Mouse (Mus musculus) stomach, postnatal 0 days (tissue): ENCODE measurements at regions not wholly inside any gene's neighbourhood (a gene's known extent, or its start where the extent isn't known, plus 50 kb on each side); places are given as distances from the start of the nearest gene placed in this dataset.
"Not testable (repeated sequence)": the region's sequence is repeated elsewhere in the genome, so short reads cannot be mapped to it uniquely, and the experiment has no call there.

Source experiments
- ATAC-seq: fragments of 200-750 bp; cut with Nextera tagmentation; 2 replicates; pipeline ENCODE4 v1.8.0; 2017; ENCODE audit not compliant: low FRiP score, low TSS enrichment
- DNase-seq: peaks from one replicate; pipeline ENCODE4 v3.0.0-alpha.2; 2016; ENCODE audit warnings: low spot score
- H3K27ac ChIP-seq: fragments of 300-500 bp; sonication (generic); replicated peaks from 2 replicates; pipeline ENCODE4 v1.5.1; 2014; ENCODE audit warnings: mild to moderate bottlenecking, control low read depth
- H3K27me3 ChIP-seq: fragments of 300-500 bp; sonication (generic); 2 replicates; pipeline ENCODE4 v1.6.1; 2014; ENCODE audit warnings: low read length; ENCODE audit not compliant: control insufficient read depth, insufficient read depth
- H3K36me3 ChIP-seq: fragments of 300-500 bp; sonication (generic); 2 replicates; pipeline ENCODE4 v1.6.1; 2014; ENCODE audit warnings: low read length, mixed read lengths; ENCODE audit not compliant: control insufficient read depth, insufficient read depth
- H3K4me1 ChIP-seq: fragments of 300-500 bp; sonication (generic); replicated peaks from 2 replicates; pipeline ENCODE4 v1.6.1; 2014; ENCODE audit warnings: antibody characterized with exemption; ENCODE audit not compliant: control insufficient read depth, insufficient read depth
- H3K4me2 ChIP-seq: fragments of 300-500 bp; sonication (generic); replicated peaks from 2 replicates; pipeline ENCODE4 v1.6.1; 2014; ENCODE audit warnings: low read depth, mild to moderate bottlenecking, control low read depth, moderate library complexity
- H3K4me3 ChIP-seq: fragments of 300-500 bp; sonication (generic); 2 replicates; pipeline ENCODE4 v1.5.1; 2014; ENCODE audit warnings: low read depth, low read length, control low read depth
- H3K9ac ChIP-seq: fragments of 300-500 bp; sonication (generic); 2 replicates; pipeline ENCODE4 v1.6.1; 2014; ENCODE audit warnings: mild to moderate bottlenecking, low read length, control low read depth, mixed read lengths
- H3K9me3 ChIP-seq: fragments of 300-500 bp; sonication (generic); 2 replicates; pipeline ENCODE4 v1.6.1; 2016; ENCODE audit warnings: low read length; ENCODE audit not compliant: control insufficient read depth
- CTCF ChIP-seq: IDR thresholded peaks from 2 replicates; pipeline ENCODE4 v1.5.1; 2016; ENCODE audit warnings: antibody characterized with exemption, low read depth, mild to moderate bottlenecking, moderate library complexity
- EP300 ChIP-seq: optimal IDR thresholded peaks from 2 replicates; pipeline ENCODE3; 2016; ENCODE audit warnings: antibody characterized with exemption
- WGBS: fragments of 180-500 bp; shearing (Covaris S2); extraction: QIAGEN DNeasy Blood & Tissue Kit; methylation state at CpG from one replicate; pipeline ENCODE4 v1.1.7; 2014; 5-methylcytosine and 5-hydroxymethylcytosine counted together

GRCm38 (mm10) chr17:61217198-61217722 is 1663.9 kb downstream of the Efna5 start:
- Histone ChIP-seq H3K4me2 (no peak overlapping the region), H3K27ac (no peak overlapping the region), H3K9ac (no peak overlapping the region), H3K27me3 (no peaks in the 10 kb centered on the region), H3K4me1 (no peaks in the 10 kb centered on the region), H3K36me3 (no peaks in the 10 kb centered on the region), H3K9me3 (no peaks in the 10 kb centered on the region), H3K4me3 (no peak overlapping the region)
- 45% methylated on average over 7 of the region's 7 CpGs for WGBS
- TF ChIP-seq EP300 (no peak), CTCF (no peak)
- ATAC-seq (no peak), DNase-seq (no peak)

- TF ChIP-seq CTCF (no peak), EP300 (no peak)
- Histone ChIP-seq H3K27me3 (no peaks in the 10 kb centered on the region), H3K36me3 (no peaks in the 10 kb centered on the region), H3K4me2 (no peak overlapping the region), H3K9me3 (no peaks in the 10 kb centered on the region), H3K27ac (no peak overlapping the region), H3K4me3 (no peak overlapping the region), H3K9ac (no peak overlapping the region), H3K4me1 (no peaks in the 10 kb centered on the region)
- no peak for ATAC-seq
- WGBS, result 85% methylated on average over 3 of the region's 3 CpGs
- no peak for DNase-seq
Observed at GRCm38 (mm10) chr17:61204316-61204715, 1676.8 kb downstream of the Efna5 start.

- H3K4me1 ChIP-seq, H3K27me3 ChIP-seq, H3K9me3 ChIP-seq, H3K36me3 ChIP-seq, H3K9ac ChIP-seq, DNase-seq, H3K4me3 ChIP-seq, H3K4me2 ChIP-seq, H3K27ac ChIP-seq, ATAC-seq: not testable (repeated sequence)
- WGBS, result 84% methylated on average over 3 of the region's 3 CpGs
Observed at GRCm38 (mm10) chr17:61187880-61188279, 1693.2 kb downstream of the Efna5 start.

GRCm38 (mm10) chr17:61176586-61176985 is 1704.5 kb downstream of the Efna5 start:
- TF ChIP-seq CTCF (no peak), EP300 (no peak)
- no peaks in the 10 kb centered on the region for H3K9me3 ChIP-seq
- H3K4me2 ChIP-seq, result no peak overlapping the region
- H3K4me1 ChIP-seq, result no peaks in the 10 kb centered on the region
- no peaks in the 10 kb centered on the region for H3K36me3 ChIP-seq
- ATAC-seq (no peak), DNase-seq (no peak)
- 88% methylated on average over 1 of the region's 1 CpGs for WGBS
- no peak overlapping the region for H3K4me3 ChIP-seq
- no peaks in the 10 kb centered on the region for H3K27me3 ChIP-seq
- H3K9ac ChIP-seq, result no peak overlapping the region
- H3K27ac ChIP-seq, result no peak overlapping the region

GRCm38 (mm10) chr17:61159437-61159836 is 1721.7 kb downstream of the Efna5 start:
- no peaks in the 10 kb centered on the region for H3K9me3 ChIP-seq
- WGBS, result 96% methylated on average over 2 of the region's 2 CpGs
- no peaks in the 10 kb centered on the region for H3K27me3 ChIP-seq
- H3K27ac ChIP-seq, result no peak overlapping the region
- no peak for DNase-seq
- no peaks in the 10 kb centered on the region for H3K4me1 ChIP-seq
- H3K36me3 ChIP-seq, result no peaks in the 10 kb centered on the region
- no peak overlapping the region for H3K4me3 ChIP-seq
- TF ChIP-seq CTCF (no peak), EP300 (no peak)
- no peak for ATAC-seq
- no peak overlapping the region for H3K4me2 ChIP-seq
- no peak overlapping the region for H3K9ac ChIP-seq

- Histone ChIP-seq H3K36me3 (no peaks in the 10 kb centered on the region), H3K27ac (no peak overlapping the region), H3K9ac (no peak overlapping the region), H3K9me3 (no peaks in the 10 kb centered on the region), H3K4me2 (no peak overlapping the region), H3K27me3 (no peaks in the 10 kb centered on the region), H3K4me3 (no peak overlapping the region), H3K4me1 (no peaks in the 10 kb centered on the region)
- ATAC-seq (no peak), DNase-seq (no peak)
- TF ChIP-seq EP300 (no peak), CTCF (no peak)
- WGBS, result 53% methylated on average over 7 of the region's 7 CpGs
Observed at GRCm38 (mm10) chr17:61137006-61137405, 1744.1 kb downstream of the Efna5 start.
